Mouse (Mus musculus): ENCODE results near the gene Rab14. TPM values are rescaled to one million over a fixed set of nuclear protein-coding genes. Genes with fewer than 3 reads are reported as not detected.

The Rab14 gene
- polyA plus RNA-seq, 1 experiment from 2014 or later = 387 TPM

- peak; percentile 26; the same call in 1 of the 2 replicates for ATAC-seq (ENCODE audit: low read depth)
- no peak overlapping the region for H3K9ac ChIP-seq (ENCODE audit: low read length)
- H3K27me3 ChIP-seq (ENCODE audit: control insufficient read depth, insufficient read depth, low read depth, low read length) = no peaks in the 10 kb centered on the region
- H3K4me2 ChIP-seq (ENCODE audit: low read depth, low read length) = no peak overlapping the region
- no peak overlapping the region for H3K27ac ChIP-seq (ENCODE audit: low read length)
- no peaks in the 10 kb centered on the region for H3K36me3 ChIP-seq (ENCODE audit: control insufficient read depth, insufficient read depth, low read length)
- 0 out of 2 replicates have a peak, but pooled peaks cover 2% of the 10 kb centered on the region for H3K4me1 ChIP-seq (replicated peaks; ENCODE audit: control insufficient read depth, insufficient read depth, low read length)
- WGBS = 64% methylated on average over 3 of the region's 3 CpGs
- no peaks in the 10 kb centered on the region for H3K9me3 ChIP-seq (ENCODE audit: control insufficient read depth, low read length)
- no peak overlapping the region for H3K4me3 ChIP-seq (ENCODE audit: low read length)
Measured at GRCm38 (mm10) chr2:35208054-35208453, 7.1 kb upstream of the Rab14 start.

GRCm38 (mm10) chr2:35206761-35207160, 5.8 kb upstream of the Rab14 start:
- Histone ChIP-seq H3K36me3 (ENCODE audit: control insufficient read depth, insufficient read depth, low read length) (no peaks in the 10 kb centered on the region), H3K9ac (ENCODE audit: low read length) (no peak overlapping the region), H3K4me2 (ENCODE audit: low read depth, low read length) (no peak overlapping the region), H3K4me1 (replicated peaks; ENCODE audit: control insufficient read depth, insufficient read depth, low read length) (0 out of 2 replicates have a peak, but pooled peaks cover 2% of the 10 kb centered on the region), H3K9me3 (ENCODE audit: control insufficient read depth, low read length) (no peaks in the 10 kb centered on the region), H3K4me3 (ENCODE audit: low read length) (no peak overlapping the region), H3K27me3 (ENCODE audit: control insufficient read depth, insufficient read depth, low read depth, low read length) (no peaks in the 10 kb centered on the region), H3K27ac (ENCODE audit: low read length) (no peak overlapping the region)
- no peak for ATAC-seq (ENCODE audit: low read depth)
- WGBS = 84% methylated on average over 3 of the region's 3 CpGs

GRCm38 (mm10) chr2:35203729-35204128, 2.8 kb upstream of the Rab14 start:
- Histone ChIP-seq H3K27ac (ENCODE audit: low read length) (no peak overlapping the region), H3K36me3 (ENCODE audit: control insufficient read depth, insufficient read depth, low read length) (no peaks in the 10 kb centered on the region), H3K4me2 (ENCODE audit: low read depth, low read length) (no peak overlapping the region), H3K9me3 (ENCODE audit: control insufficient read depth, low read length) (no peaks in the 10 kb centered on the region), H3K4me3 (ENCODE audit: low read length) (no peak overlapping the region), H3K9ac (ENCODE audit: low read length) (no peak overlapping the region), H3K4me1 (replicated peaks; ENCODE audit: control insufficient read depth, insufficient read depth, low read length) (peaks cover 9% of the 10 kb centered on the region), H3K27me3 (ENCODE audit: control insufficient read depth, insufficient read depth, low read depth, low read length) (no peaks in the 10 kb centered on the region)
- no peak for ATAC-seq (ENCODE audit: low read depth)

- peak overlapping the region; percentile 89 for H3K4me3 ChIP-seq (ENCODE audit: low read length)
- H3K36me3 ChIP-seq (ENCODE audit: control insufficient read depth, insufficient read depth, low read length) = no peaks in the 10 kb centered on the region
- H3K4me2 ChIP-seq (ENCODE audit: low read depth, low read length) = peak overlapping the region; percentile 83
- H3K4me1 ChIP-seq (replicated peaks; ENCODE audit: control insufficient read depth, insufficient read depth, low read length) = peaks cover 12% of the 10 kb centered on the region
- no peaks in the 10 kb centered on the region for H3K9me3 ChIP-seq (ENCODE audit: control insufficient read depth, low read length)
- H3K27me3 ChIP-seq (ENCODE audit: control insufficient read depth, insufficient read depth, low read depth, low read length) = no peaks in the 10 kb centered on the region
- WGBS = under 1% methylated on average over 84 of the region's 90 CpGs
- H3K9ac ChIP-seq (ENCODE audit: low read length) = peak overlapping the region; percentile 99
- peak overlapping the region; percentile 99 for H3K27ac ChIP-seq (ENCODE audit: low read length)
- ATAC-seq (ENCODE audit: low read depth) = peak; percentile 89
Measured at GRCm38 (mm10) chr2:35199971-35200897, 686 bp downstream of the Rab14 start.

GRCm38 (mm10) chr2:35199541-35199940, 1.4 kb downstream of the Rab14 start:
- no peak for ATAC-seq (ENCODE audit: low read depth)
- Histone ChIP-seq H3K4me1 (replicated peaks; ENCODE audit: control insufficient read depth, insufficient read depth, low read length) (peaks cover 12% of the 10 kb centered on the region), H3K4me2 (ENCODE audit: low read depth, low read length) (peak overlapping the region; percentile 83), H3K9me3 (ENCODE audit: control insufficient read depth, low read length) (no peaks in the 10 kb centered on the region), H3K27ac (ENCODE audit: low read length) (no peak overlapping the region), H3K36me3 (ENCODE audit: control insufficient read depth, insufficient read depth, low read length) (no peaks in the 10 kb centered on the region), H3K4me3 (ENCODE audit: low read length) (peak overlapping the region; percentile 89), H3K27me3 (ENCODE audit: control insufficient read depth, insufficient read depth, low read depth, low read length) (no peaks in the 10 kb centered on the region), H3K9ac (ENCODE audit: low read length) (peak overlapping the region; percentile 99)
- 5% methylated on average over 5 of the region's 5 CpGs for WGBS

GRCm38 (mm10) chr2:35195626-35196544, 5.0 kb downstream of the Rab14 start:
- Histone ChIP-seq H3K9me3 (ENCODE audit: control insufficient read depth, low read length) (no peaks in the 10 kb centered on the region), H3K27ac (ENCODE audit: low read length) (no peak overlapping the region), H3K4me1 (replicated peaks; ENCODE audit: control insufficient read depth, insufficient read depth, low read length) (peaks cover 12% of the 10 kb centered on the region), H3K27me3 (ENCODE audit: control insufficient read depth, insufficient read depth, low read depth, low read length) (no peaks in the 10 kb centered on the region), H3K9ac (ENCODE audit: low read length) (no peak overlapping the region), H3K4me3 (ENCODE audit: low read length) (no peak overlapping the region), H3K4me2 (ENCODE audit: low read depth, low read length) (no peak overlapping the region), H3K36me3 (ENCODE audit: control insufficient read depth, insufficient read depth, low read length) (no peaks in the 10 kb centered on the region)
- ATAC-seq (ENCODE audit: low read depth) = no peak
- 59% methylated on average over 6 of the region's 6 CpGs for WGBS

- Histone ChIP-seq H3K9ac (ENCODE audit: low read length) (no peak overlapping the region), H3K4me3 (ENCODE audit: low read length) (no peak overlapping the region), H3K9me3 (ENCODE audit: control insufficient read depth, low read length) (no peaks in the 10 kb centered on the region), H3K4me1 (replicated peaks; ENCODE audit: control insufficient read depth, insufficient read depth, low read length) (peaks cover 6% of the 10 kb centered on the region), H3K36me3 (ENCODE audit: control insufficient read depth, insufficient read depth, low read length) (peaks cover 5% of the 10 kb centered on the region), H3K27ac (ENCODE audit: low read length) (no peak overlapping the region), H3K27me3 (ENCODE audit: control insufficient read depth, insufficient read depth, low read depth, low read length) (no peaks in the 10 kb centered on the region), H3K4me2 (ENCODE audit: low read depth, low read length) (no peak overlapping the region)
- WGBS = 82% methylated on average over 1 of the region's 1 CpGs
- no peak for ATAC-seq (ENCODE audit: low read depth)
Measured at GRCm38 (mm10) chr2:35193976-35194375, 6.9 kb downstream of the Rab14 start.

GRCm38 (mm10) chr2:35188929-35189328, 12.0 kb downstream of the Rab14 start:
- Histone ChIP-seq H3K4me3 (ENCODE audit: low read length) (no peak overlapping the region), H3K27ac (ENCODE audit: low read length) (no peak overlapping the region), H3K4me2 (ENCODE audit: low read depth, low read length) (no peak overlapping the region), H3K36me3 (ENCODE audit: control insufficient read depth, insufficient read depth, low read length) (peaks cover 18% of the 10 kb centered on the region), H3K9ac (ENCODE audit: low read length) (no peak overlapping the region), H3K4me1 (replicated peaks; ENCODE audit: control insufficient read depth, insufficient read depth, low read length) (no peaks in the 10 kb centered on the region), H3K27me3 (ENCODE audit: control insufficient read depth, insufficient read depth, low read depth, low read length) (no peaks in the 10 kb centered on the region), H3K9me3 (ENCODE audit: control insufficient read depth, low read length) (no peaks in the 10 kb centered on the region)
- ATAC-seq (ENCODE audit: low read depth) = no peak
- WGBS = 86% methylated on average over 5 of the region's 5 CpGs

GRCm38 (mm10) chr2:35183115-35183673, 17.7 kb downstream of the Rab14 start:
- ATAC-seq (ENCODE audit: low read depth) = no peak

More at GRCm38 (mm10) chr2:35183115-35183673, 17.7 kb downstream of the Rab14 start:
- Histone ChIP-seq H3K4me1 (replicated peaks; ENCODE audit: control insufficient read depth, insufficient read depth, low read length) (no peaks in the 10 kb centered on the region), H3K9ac (ENCODE audit: low read length) (no peak overlapping the region), H3K27me3 (ENCODE audit: control insufficient read depth, insufficient read depth, low read depth, low read length) (no peaks in the 10 kb centered on the region), H3K36me3 (ENCODE audit: control insufficient read depth, insufficient read depth, low read length) (peaks cover 32% of the 10 kb centered on the region), H3K27ac (ENCODE audit: low read length) (no peak overlapping the region), H3K9me3 (ENCODE audit: control insufficient read depth, low read length) (no peaks in the 10 kb centered on the region), H3K4me3 (ENCODE audit: low read length) (no peak overlapping the region), H3K4me2 (ENCODE audit: low read depth, low read length) (no peak overlapping the region)
- WGBS = 83% methylated on average over 6 of the region's 6 CpGs

Measured in lung, embryonic 16.5 days (tissue).